Mouse (Mus musculus): ENCODE results near the gene Prss53. TPM values are rescaled to one million over a fixed set of nuclear protein-coding genes. Genes with fewer than 3 reads are reported as not detected.

Prss53 gene
- total and polyA plus RNA-seq, 3 experiments: 0.30 TPM; not detected in 2

DNA sequence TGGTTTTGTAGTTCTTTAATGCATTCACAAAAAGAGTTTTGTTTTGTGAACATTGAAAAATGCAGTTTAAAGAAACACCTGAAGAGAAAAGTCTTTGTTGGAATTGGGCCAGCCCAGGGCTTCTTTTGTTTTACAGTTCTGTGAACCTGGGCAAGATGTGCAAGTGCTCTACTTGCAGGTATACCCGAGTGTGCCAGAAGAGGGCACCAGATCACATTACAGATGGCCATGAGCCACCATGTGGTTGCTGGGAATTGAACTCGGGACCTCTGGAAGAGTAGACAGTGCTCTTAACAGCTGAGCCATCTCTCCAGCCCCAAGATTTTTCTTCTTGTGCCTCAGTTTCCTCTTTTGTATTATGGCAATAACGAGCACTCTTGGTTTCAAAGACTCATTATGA is 27.4 kb upstream of the Prss53 start:
- no peaks in the 10 kb centered on the region for H3K9me3 ChIP-seq (replicated peaks; ENCODE audit: low read length)
- peaks cover 4% of the 10 kb centered on the region; the same call in 1 of the 2 replicates for H3K79me2 ChIP-seq (replicated peaks; ENCODE audit: control insufficient read depth, extremely low read depth, insufficient read depth, poor library complexity, severe bottlenecking)
- in situ Hi-C loops (cut with MboI; ENCODE audit: low pct_ligation_motif_present, low pct_unique_long_range_greater_than_20kb, low sequenced_read_pairs): no loop called here
- H3K4me3 ChIP-seq (replicated peaks in 1 of 3; ENCODE audit: low read depth in 2 of 3, low read length in 2 of 3, poor library complexity in 1 of 3): no peak overlapping the region
- H3K4me2 ChIP-seq (ENCODE audit: insufficient read depth, low read depth, poor library complexity, severe bottlenecking): no peak overlapping the region
- peak; percentile 67 for DNase-seq (ENCODE audit: extremely low read depth)
- no peak overlapping the region for H3K27ac ChIP-seq (ENCODE audit: insufficient read depth, low read depth)
- H3K27me3 ChIP-seq (replicated peaks): no peaks in the 10 kb centered on the region
- peaks cover 8 to 43% of the 10 kb centered on the region in 2 experiments for H3K4me1 ChIP-seq (ENCODE audit: control insufficient read depth in 1 of 2, insufficient read depth in 2 of 2)
- TF ChIP-seq SMC3 (IDR thresholded peaks at IDR 0.05; ENCODE audit: low read depth, low read length) (peak; percentile 44), RAD21 (IDR thresholded peaks at IDR 0.05; ENCODE audit: low read depth, low read length) (peak; percentile 34), CTCF (conservative IDR thresholded peaks at IDR 0.05 in 1 of 2, IDR thresholded peaks at IDR 0.05 in 1 of 2; ENCODE audit: low read depth in 2 of 2, low read length in 2 of 2) (peak; percentile 41 to 67), USF1 (IDR thresholded peaks at IDR 0.05; ENCODE audit: low read depth, low read length) (no peak), MYC (IDR thresholded peaks at IDR 0.05; ENCODE audit: low read depth, low read length) (peak; percentile 92)
- H3K36me3 ChIP-seq (replicated peaks in 1 of 2; ENCODE audit: control insufficient read depth in 1 of 2, insufficient read depth in 1 of 2, low read length in 1 of 2): peaks cover 12 to 37% of the 10 kb centered on the region in 2 experiments
- dilution Hi-C loops (cut with MboI; ENCODE audit: extremely low pct_ligation_motif_present, extremely low pct_unique_long_range_greater_than_20kb, low sequenced_read_pairs): no loop called here
- H3K9ac ChIP-seq (ENCODE audit: insufficient read depth, low read depth): no peak overlapping the region

GRCm38 (mm10) chr7:127915293-127915692 is 24.5 kb upstream of the Prss53 start:
- Histone ChIP-seq H3K27me3 (replicated peaks) (no peaks in the 10 kb centered on the region), H3K36me3 (replicated peaks in 1 of 2; ENCODE audit: control insufficient read depth in 1 of 2, insufficient read depth in 1 of 2, low read length in 1 of 2) (peaks cover 8 to 32% of the 10 kb centered on the region in 2 experiments), H3K9ac (ENCODE audit: insufficient read depth, low read depth) (peak overlapping the region; percentile 87), H3K4me3 (replicated peaks in 1 of 3; ENCODE audit: low read depth in 2 of 3, low read length in 2 of 3, poor library complexity in 1 of 3) (peak overlapping the region; percentile 62 to 68 (median 65)), H3K9me3 (replicated peaks; ENCODE audit: low read length) (no peaks in the 10 kb centered on the region), H3K4me1 (ENCODE audit: control insufficient read depth in 1 of 2, insufficient read depth in 2 of 2) (peaks cover 3 to 31% of the 10 kb centered on the region in 2 experiments; a peak in 3 of 4 replicates), H3K79me2 (replicated peaks; ENCODE audit: control insufficient read depth, extremely low read depth, insufficient read depth, poor library complexity, severe bottlenecking) (peaks cover 11% of the 10 kb centered on the region; the same call in 1 of the 2 replicates), H3K4me2 (ENCODE audit: insufficient read depth, low read depth, poor library complexity, severe bottlenecking) (peak overlapping the region; percentile 84), H3K27ac (ENCODE audit: insufficient read depth, low read depth) (peak overlapping the region; percentile 93)
- DNase-seq (ENCODE audit: extremely low read depth): peak; percentile 89
- in situ Hi-C loops (cut with MboI; ENCODE audit: low pct_ligation_motif_present, low pct_unique_long_range_greater_than_20kb, low sequenced_read_pairs): no loop called here
- dilution Hi-C loops (cut with MboI; ENCODE audit: extremely low pct_ligation_motif_present, extremely low pct_unique_long_range_greater_than_20kb, low sequenced_read_pairs): no loop called here
- TF ChIP-seq USF2 (conservative IDR thresholded peaks at IDR 0.05; ENCODE audit: low read depth, low read length) (no peak), UBTF (IDR thresholded peaks at IDR 0.05; ENCODE audit: low read depth, low read length) (no peak), ZKSCAN1 (IDR thresholded peaks at IDR 0.05; ENCODE audit: borderline replicate concordance, low read depth, low read length) (no peak), USF1 (IDR thresholded peaks at IDR 0.05; ENCODE audit: low read depth, low read length) (no peak), TBP (conservative IDR thresholded peaks at IDR 0.05; ENCODE audit: low read depth, low read length) (no peak), CTCF (conservative IDR thresholded peaks at IDR 0.05 in 1 of 2, IDR thresholded peaks at IDR 0.05 in 1 of 2; ENCODE audit: low read depth in 2 of 2, low read length in 2 of 2) (no peak), MAFK (IDR thresholded peaks at IDR 0.05; ENCODE audit: insufficient replicate concordance, low read length) (no peak), POLR2AphosphoS2 (IDR thresholded peaks at IDR 0.05; ENCODE audit: low read depth, low read length) (no peak), IRF4 (IDR thresholded peaks at IDR 0.05; ENCODE audit: low read depth, low read length) (peak; percentile 75), MXI1 (IDR thresholded peaks at IDR 0.05; ENCODE audit: low read depth, low read length) (peak; percentile 95), NELFE (IDR thresholded peaks at IDR 0.05; ENCODE audit: low read depth, low read length) (peak; percentile 47), POLR2A (IDR thresholded peaks at IDR 0.05; ENCODE audit: low read depth, low read length) (peak; percentile 63), RAD21 (IDR thresholded peaks at IDR 0.05; ENCODE audit: low read depth, low read length) (no peak), TCF12 (IDR thresholded peaks at IDR 0.05; ENCODE audit: low read depth, low read length) (peak; percentile 66; the same call in 1 of the 2 replicates), MAX (IDR thresholded peaks at IDR 0.05; ENCODE audit: low read length) (peak; percentile 94), KAT2A (IDR thresholded peaks at IDR 0.05; ENCODE audit: insufficient replicate concordance, low read length) (0 out of 2 replicates have a peak, but pooled peaks have one; percentile 7), E2F4 (IDR thresholded peaks at IDR 0.05; ENCODE audit: insufficient replicate concordance, low read depth, low read length) (no peak), GABPA (IDR thresholded peaks at IDR 0.05; ENCODE audit: insufficient replicate concordance, low read depth, low read length) (no peak), ZNF384 (IDR thresholded peaks at IDR 0.05; ENCODE audit: low read depth, low read length) (no peak; the same call in 1 of the 2 replicates), MAZ (IDR thresholded peaks at IDR 0.05; ENCODE audit: low read depth, low read length) (peak; percentile 73; the same call in 1 of the 2 replicates), BHLHE40 (IDR thresholded peaks at IDR 0.05; ENCODE audit: low read depth, low read length) (peak; percentile 55), NRF1 (IDR thresholded peaks at IDR 0.05; ENCODE audit: low read depth, low read length) (peak; percentile 45; the same call in 1 of the 2 replicates), MYC (IDR thresholded peaks at IDR 0.05; ENCODE audit: low read depth, low read length) (peak; percentile 97), SMC3 (IDR thresholded peaks at IDR 0.05; ENCODE audit: low read depth, low read length) (no peak), ZMIZ1 (IDR thresholded peaks at IDR 0.05; ENCODE audit: low read depth, low read length) (0 out of 2 replicates have a peak, but pooled peaks have one; percentile 63), HCFC1 (IDR thresholded peaks at IDR 0.05; ENCODE audit: low read depth, low read length) (no peak; the same call in 1 of the 2 replicates), ETS1 (conservative IDR thresholded peaks at IDR 0.05; ENCODE audit: low read depth, low read length) (peak; percentile 88), JUND (conservative IDR thresholded peaks at IDR 0.05; ENCODE audit: low read depth, low read length) (peak; percentile 49), EP300 (IDR thresholded peaks at IDR 0.05; ENCODE audit: low read length) (peak; percentile 1; the same call in 1 of the 2 replicates), RCOR1 (conservative IDR thresholded peaks at IDR 0.05; ENCODE audit: low read depth, low read length) (no peak), PAX5 (IDR thresholded peaks at IDR 0.05; ENCODE audit: low read length) (no peak)

All from CH12.LX (cell line).